Mouse (Mus musculus) spleen, adult 2 months (tissue): ENCODE measurements around the gene Fndc3b.

Experiments
- CTCF ChIP-seq: fragments of 200-500 bp; IDR thresholded peaks from 2 replicates; pipeline ENCODE4 v1.5.1; 2011; ENCODE audit warnings: mild to moderate bottlenecking, inconsistent platforms; ENCODE audit not compliant: insufficient read depth, insufficient read length, insufficient replicate concordance; ENCODE audit errors: extremely low read depth
- POLR2A ChIP-seq: fragments of 200-500 bp; IDR thresholded peaks from 2 replicates; pipeline ENCODE4 v1.6.1; 2011; ENCODE audit warnings: low read depth, low read length, inconsistent platforms

DNA sequence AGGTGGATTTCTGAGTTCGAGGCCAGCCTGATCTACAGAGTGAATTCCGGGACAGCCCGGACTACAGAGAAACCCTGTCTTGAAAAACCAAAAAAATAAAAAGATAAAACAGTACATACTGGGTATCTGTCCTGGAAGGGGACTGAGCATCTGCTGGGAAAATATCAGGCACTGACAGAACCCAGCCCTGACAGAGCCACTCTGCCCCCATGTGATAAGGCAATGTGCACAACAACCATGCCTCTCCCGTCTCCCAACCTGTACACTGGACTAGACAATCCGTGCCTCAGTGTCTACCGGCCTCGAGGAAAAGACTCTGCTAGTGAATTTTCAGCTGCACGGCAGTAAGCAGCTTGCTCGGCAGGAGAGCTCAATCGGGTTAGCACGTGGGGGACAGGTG lies 97.3 kb downstream of the Fndc3b start:
- TF ChIP-seq POLR2A (no peak), CTCF (no peak)
